22 mouse cellular contexts compared by ENCODE assay signal in genomic region chr17:42692136-42692535, GRCm38 (mm10). TPM values are rescaled to one million over a fixed set of nuclear protein-coding genes. Genes with fewer than 3 reads are reported as not detected.
A peak's percentile ranks its signal among the peaks of the same experiment; 100 is the strongest.
DNase-seq lines count a peak whose midpoint lies in the region.
"Had no signal": no experiment of that assay in that cellular context is flagged by ENCODE, and none has a peak within 500 bp of the region (broad histone marks: within the 10 kb centered on the region; RNA-seq: fewer than 3 reads in every experiment).

Adgrf4 (minus strand) TSS chr17:42692284.

- DNase-seq in adrenal gland, postnatal 14 days: peak; percentile 13
- DNase-seq in adrenal gland, adult 18-20 months (ENCODE audit: low spot score in 2 of 2): no peak
- DNase-seq in right cerebral cortex, adult 18-20 months: peak; percentile 48
- DNase-seq in right cerebral cortex, postnatal 10 days (ENCODE audit: low spot score in 2 of 2): no peak
- peak; percentile 67 for DNase-seq in brain, adult 2 months (ENCODE audit: low read depth, low spot score)
- DNase-seq in urinary bladder, postnatal 36 days (ENCODE audit: low spot score in 2 of 2): peak; percentile 8 to 15
- DNase-seq in liver: no peak
- DNase-seq: cerebellum, adult 18-20 months; cerebellum, postnatal 10 days; gastrocnemius, postnatal 25 days; heart, adult 18-20 months; heart, postnatal 36 days; kidney, adult 2 months; kidney, postnatal 36 days; layer of hippocampus, postnatal 36 days; liver, postnatal 0 days; lung, postnatal 36 days; right cerebral cortex, postnatal 25 days; thymus, postnatal 14 days had no signal

RNA-seq across cellular contexts. Expression of gene Adgrf4, which starts in this region (rescaled TPM):
- total RNA-seq in adrenal gland, postnatal 14 days (2021): 0.11 and 0.38 TPM in 2 replicates
- under 1 TPM; 0.10 to 0.30 TPM for total RNA-seq in adrenal gland, adult 18-20 months (2021)
- total RNA-seq: common myeloid progenitor, adult 5-6 weeks; megakaryocyte, adult 5-6 weeks; MEL had no signal

Comparison
In these comparisons a context has a peak if more than half of its experiments do, and no peak if none do; other contexts are left out.
1. DNase-seq: peak in right cerebral cortex, adult 18-20 months (single experiment), brain, adult 2 months (single experiment) and urinary bladder, postnatal 36 days (2 of 2); none in adrenal gland, adult 18-20 months (0 of 2), right cerebral cortex, postnatal 10 days (0 of 2) and liver (single experiment).
2. Peak in DNase-seq in adrenal gland, postnatal 14 days; RNA of the gene not detected or under 1 TPM.